Mouse (Mus musculus) induced T-regulatory cell, adult 2 months (primary cell): ENCODE results near the gene Myl10.
"Not testable (repeated sequence)": the region's sequence is repeated elsewhere in the genome, so short reads cannot be mapped to it uniquely, and the experiment has no call there.

Experiments
- DNase-seq: peaks from one replicate; pipeline ENCODE4 v3.0.0-alpha.2; 2012; ENCODE audit warnings: low read depth

The Myl10 gene

DNA sequence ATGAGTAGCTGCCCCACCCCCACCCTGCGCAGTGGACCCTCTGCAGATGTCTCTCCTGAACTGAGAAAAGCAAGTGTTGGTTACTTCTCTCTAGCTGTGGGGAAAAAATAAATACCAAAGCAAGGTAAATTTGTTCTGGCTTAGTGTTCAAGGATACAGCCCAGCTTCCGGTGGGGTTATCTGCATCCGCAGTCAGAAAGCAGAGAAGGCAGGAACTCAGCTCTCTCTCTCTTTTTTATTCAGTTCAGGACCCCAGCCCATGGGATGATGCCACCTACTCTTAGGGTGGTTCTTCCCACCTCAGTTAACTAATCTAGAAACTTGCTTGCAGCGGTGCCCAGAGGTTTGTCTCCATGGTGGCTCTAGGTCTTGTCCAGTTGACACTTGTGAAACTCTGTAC is at the start of gene Myl10:
TSS of gene Myl10 (plus strand) at position 363 of the 400 bp plus-strand sequence.
- no peak for DNase-seq

DNA sequence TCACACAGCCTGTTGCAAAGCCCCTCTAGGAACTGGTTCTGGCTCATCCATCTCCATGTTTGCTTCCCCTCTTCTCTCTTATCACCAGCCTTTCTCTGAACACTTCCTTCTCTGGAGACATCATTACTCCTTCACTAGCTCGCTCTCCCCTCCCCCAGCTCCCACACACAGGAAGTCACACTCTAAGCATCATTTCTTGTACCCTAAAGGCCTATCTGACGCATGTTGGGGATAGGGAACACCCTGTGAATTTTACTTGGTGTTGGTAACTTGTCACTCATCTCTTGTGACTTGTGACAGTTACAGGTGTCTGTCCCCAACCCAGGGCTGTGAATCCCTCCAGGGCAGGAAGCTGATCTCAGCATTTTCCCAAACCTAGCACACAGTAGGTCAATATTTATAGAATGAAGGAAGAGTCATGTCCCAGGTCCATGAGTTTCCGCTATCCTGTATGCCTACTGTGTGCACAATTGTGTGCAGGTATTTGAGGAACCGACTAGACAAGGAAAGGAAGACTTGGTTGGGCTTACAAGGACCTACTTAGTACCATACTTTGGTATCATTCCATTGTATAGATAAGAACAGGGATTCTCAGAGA is 46.1 kb upstream of the Myl10 start:
- peak; percentile 25 for DNase-seq

DNA sequence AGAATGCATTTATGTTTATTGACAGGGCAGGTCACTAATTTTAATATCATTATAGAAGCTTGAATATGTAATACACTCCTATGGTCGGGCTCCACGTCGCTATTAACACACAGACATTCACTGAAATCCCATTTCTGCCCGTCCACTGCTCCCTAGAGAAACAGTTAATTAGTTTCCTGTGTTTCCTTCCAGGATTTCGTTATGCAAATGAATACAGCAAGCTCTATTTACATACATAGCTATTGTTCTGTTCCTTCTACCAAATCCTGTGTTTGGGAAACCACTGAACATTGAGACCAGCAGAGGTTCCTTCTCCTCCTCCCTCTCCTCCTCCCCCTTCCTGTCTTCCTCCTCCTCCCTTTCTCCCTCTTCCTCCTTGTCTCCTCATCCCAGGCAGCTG is 43.9 kb upstream of the Myl10 start:
- DNase-seq = no peak

DNA sequence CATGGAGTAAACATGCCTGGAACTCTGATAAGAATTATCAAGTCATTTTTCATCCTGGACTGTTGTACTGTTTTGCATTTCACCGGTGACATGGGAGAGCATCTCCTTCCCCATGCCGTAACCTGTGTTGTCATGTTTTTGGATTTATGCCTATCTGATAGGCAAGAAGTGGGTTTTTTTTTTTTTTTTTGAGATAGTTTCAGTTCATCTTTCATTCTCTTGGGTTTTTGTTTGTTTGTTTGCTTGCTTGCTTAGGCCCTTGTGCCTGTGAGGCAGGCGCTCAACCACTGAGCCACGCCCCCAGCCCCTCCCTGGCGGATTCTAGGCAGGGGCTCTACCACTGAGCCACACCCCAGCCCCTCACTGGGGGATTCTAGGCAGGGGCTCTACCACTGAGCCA is 43.3 kb upstream of the Myl10 start:
- DNase-seq = no peak

DNA sequence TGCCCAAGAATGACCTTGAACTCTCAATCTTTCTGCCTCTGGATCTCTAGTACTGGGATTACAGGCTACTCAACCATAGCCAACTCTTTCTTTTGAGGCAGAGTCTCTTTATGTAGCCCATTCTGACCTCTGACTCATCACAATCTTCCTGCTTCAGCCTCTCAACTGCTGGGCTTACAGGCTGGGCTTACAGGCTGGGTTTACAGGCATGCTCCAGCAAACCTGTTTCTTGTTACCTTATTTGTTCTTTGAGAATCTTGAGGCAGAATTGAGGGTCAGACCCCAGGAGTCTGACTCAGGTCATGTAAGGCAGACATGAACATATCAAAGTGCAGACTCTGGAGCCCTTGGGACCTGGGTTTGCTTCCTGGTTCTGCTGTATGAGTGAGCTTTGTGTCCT is 38.5 kb upstream of the Myl10 start:
- DNase-seq = no peak

DNA sequence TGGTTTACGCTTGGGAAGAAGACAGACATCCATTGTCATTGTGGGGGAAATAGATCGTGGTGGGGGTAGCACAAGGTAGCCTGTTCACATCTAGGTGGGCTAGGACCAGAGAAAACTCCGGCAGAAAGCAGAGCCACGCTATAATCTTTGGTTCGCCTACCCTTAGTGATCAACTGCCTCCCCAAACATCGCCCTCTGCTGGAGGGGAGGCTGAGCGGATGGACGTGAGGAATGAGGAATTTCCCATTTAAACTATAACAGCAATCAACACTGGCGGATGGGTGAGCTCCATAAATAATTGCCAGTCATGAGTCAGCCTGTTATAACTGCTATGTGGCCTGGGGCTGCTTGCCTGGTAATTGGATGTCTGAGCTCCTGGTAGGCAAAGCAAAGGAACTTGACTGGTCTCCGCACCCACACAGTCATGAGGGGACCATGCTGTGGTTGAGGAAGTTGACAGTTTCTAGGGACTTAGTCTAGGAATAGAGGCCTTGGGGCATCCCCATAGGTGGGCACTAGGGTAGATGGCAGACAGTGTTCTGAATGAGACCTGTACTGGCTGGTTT is 36.0 kb upstream of the Myl10 start:
- peak; percentile 14 for DNase-seq

DNA sequence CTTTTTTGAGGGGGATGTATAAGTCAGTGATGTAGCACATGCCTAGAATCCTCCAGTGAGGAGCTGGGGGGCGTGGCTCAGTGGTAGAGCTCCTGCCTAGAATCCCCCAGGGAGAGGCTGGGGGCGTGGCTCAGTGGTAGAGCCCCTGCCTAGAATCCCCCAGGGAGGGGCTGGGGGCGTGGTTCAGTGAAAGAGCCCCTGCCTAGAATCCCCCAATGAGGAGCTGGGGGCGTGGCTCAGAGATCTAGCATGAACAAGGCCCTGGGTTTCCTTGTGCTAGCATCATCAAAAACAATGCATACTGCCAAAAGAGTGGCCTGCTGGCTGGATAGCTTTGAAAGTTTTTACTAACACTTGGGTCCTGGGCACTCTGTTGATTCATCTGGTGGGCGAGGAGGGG is 32.2 kb upstream of the Myl10 start:
- not testable (repeated sequence) for DNase-seq

DNA sequence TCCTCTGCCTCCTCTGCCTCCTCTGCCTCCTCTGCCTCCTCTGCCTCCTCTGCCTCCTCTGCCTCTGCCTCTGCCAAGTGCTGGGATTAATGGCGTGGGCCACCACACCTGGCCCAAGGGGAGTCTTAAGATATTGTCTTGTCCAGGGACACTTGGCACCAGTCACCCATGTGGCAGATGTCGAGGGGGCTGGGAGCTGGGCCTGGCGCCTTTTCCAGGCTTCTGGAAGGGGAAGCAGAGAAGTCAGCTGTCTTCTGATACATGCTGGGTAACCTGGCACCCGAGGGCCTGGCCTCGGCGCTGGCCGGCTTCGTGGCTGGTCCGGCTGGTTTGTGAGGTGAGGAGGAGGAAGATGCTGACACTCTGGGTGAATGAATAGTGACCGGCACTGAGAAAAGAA is 30.7 kb upstream of the Myl10 start:
- DNase-seq = no peak

DNA sequence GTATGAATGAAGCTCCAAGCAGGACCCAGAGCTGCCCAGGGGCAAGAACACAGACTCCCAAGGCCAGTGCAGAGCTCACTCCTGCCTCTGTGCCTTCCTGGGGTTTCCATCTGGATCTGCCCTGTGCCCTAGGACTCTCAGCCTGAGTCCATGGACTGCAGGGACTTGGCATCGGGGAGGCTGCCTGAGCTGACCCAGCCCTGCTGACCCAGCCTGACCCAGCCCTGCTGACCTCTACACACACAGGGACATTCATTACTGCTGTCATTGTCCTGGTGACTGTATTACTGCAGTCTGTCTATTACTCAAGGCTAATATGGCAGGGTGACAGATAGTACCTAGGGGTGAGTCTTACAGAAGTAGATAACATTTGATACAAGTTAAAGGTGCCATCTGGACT is 30.1 kb upstream of the Myl10 start:
- no peak for DNase-seq

DNA sequence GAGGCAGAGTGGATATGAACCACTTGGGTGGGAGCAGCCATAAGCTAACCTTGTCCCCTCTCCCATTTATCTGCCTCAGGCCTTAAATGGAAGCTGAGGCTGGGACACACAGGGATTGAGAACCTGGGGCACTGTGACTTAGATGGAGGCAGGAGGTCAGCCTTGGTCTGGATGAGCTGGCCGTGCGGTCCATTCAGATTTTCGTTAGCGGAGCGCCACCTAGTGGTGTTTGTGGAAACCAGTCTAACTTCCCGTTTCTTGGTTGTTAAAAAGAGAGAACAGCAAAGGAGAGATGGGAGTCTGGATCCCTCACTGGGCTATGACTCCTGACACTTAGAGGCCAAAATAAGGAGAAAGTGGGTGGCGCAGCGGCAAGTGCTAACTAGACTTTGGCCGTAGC is 28.4 kb upstream of the Myl10 start:
- DNase-seq = peak; percentile 70

DNA sequence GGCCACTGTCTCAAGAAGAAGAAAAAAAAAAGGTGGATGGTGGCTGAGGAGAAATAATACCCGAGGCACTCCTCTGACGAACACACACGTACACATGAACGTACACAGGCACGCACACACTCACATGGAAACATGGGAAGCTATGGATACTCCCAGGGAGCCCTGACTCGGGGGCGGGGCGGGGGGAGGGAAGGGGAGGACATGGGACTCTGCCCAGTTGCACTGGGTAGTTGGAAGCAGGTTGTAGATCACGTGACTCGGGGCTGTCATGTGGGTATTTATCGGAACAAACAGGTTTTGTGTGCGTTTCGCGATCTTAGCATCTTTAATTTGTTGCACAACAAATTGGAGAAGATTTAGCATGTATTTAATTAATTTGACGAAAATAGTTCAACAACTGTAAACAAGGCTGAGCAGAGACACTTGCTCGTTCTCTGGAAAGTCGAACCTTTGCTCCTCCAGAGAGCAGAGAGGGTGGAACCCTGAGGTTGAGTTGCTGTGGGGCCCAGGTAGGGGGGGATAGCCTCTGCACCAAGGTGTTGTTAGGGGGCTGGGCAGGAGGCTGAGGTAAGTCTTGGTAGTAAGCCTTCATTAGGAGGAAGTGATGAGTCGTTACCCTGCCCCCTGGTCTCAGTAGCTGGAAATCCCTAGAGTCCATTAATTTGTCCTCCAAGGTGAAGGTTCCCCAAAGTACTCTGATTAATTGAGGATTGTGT is 16.5 kb upstream of the Myl10 start:
- no peak for DNase-seq

DNA sequence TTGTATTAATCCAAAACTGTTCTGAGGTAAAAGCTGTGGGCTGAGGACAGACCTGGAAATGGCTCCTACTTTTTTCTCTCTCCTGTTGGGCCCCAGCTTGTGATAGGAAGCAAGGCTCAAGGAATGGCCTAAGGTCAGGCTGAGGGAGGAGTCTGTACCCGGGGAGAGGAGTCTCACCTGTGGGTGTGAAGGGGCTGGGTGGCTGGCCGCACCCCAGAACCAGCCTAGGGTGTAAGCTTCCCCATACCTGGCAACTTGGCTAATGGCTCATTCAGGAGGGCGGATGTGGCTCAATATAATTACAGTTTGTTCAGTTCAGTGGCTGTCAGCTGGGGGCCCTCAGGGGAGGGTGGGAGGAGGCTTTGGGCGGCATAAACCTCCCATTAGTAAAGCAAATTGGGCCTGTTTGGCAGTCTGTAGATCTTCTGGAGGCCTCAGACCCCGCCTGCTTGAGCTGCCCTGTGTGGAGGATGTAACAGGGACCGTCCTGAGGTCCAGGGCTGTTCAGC is 14.1 kb upstream of the Myl10 start:
- no peak for DNase-seq

DNA sequence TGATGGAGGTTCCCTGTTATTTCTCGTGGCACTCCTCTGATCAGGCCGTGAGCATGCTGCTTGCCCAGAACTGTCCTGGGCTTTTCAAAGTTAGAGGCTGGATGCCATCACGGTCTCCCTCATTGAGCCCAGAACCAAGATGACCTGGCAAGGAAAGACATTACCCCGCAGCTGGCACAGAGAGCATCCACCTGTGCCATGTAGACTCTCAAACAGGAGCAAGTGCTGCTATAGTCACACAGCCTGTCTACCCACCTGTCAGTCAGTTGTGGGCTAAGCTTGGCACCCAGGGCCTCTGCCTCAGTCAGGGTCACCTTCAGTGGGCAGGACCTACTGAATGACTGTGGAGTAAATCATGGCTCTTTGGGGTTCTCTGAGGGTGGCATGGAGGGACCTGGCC is 6.6 kb upstream of the Myl10 start:
- DNase-seq = no peak

DNA sequence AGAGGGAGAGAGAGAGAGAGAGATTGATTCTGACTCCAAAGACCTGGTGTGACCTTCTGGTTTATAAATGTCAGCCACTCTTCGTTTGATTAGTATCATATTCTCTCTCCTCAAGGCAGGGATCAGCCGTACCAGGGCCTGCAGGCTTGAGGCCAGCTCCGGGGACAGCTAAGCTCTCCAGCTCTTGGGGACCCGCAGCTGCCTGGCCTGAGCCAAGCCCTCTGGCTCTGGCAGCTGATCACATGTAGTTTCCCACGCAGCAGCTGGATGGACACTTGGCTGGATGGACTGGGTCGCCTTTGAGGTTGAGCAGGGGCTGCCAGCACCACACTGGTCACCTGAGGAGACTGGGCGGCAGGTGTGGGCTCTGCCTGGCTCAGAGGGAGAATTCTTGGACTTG is 5.4 kb upstream of the Myl10 start:
- DNase-seq = no peak

DNA sequence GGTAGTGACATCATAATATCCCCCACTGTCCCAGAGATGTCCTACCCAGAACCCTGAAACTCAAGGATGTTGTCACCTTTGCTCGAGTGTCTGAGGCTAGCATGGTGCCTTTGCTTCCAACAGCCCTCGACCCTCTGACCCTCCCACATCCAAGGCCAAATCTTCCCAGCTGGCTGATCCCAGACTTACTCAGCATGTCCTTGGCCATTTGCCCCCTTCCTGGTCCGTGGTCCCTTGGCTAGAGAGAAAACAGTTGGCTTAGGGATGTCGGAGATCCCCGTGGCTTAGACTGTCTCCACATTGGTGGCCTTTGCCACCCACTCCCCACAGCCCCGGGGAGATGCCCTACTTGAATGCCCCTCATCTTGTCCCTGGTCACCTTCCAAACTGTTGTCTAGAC is 4.1 kb upstream of the Myl10 start:
- DNase-seq = no peak

DNA sequence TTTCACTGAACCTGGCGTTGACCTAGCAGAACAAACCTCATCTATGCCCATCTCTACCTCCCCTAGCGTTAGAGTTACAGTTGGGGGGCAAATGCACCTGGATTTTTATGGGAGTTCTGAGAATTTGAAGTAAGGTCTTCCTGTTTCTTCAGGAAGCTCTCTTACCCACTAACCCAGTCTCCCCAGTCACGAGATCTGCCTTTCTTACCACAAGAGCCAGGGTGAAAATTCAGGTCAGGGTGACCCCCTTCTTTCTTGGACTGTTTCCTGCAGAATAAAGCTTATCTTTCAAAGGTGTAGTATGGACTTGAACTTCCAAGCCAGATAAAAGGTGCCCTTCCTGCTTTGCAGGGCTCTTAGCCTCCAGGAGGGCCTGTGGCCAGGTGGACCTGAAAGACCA is 1.8 kb upstream of the Myl10 start:
- no peak for DNase-seq

DNA sequence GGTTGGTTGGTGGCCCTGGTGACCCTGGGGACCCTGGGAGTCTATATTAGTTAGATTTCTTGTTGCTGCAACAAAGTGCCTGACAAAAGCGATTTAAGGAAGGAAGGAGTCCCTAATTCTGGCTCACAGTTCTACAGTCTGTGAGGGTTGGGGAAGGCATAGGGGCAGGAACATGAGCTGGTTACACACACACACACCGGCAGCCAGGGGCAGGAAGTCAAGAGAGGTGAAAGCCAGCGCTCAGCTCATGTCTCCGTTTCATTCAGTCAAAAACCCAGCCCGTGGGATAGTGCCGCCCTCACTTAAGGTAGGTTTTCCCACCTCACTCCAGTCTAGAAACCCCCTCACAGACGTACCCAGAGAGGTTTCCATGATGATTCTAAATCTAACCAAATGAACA is 472 bp downstream of the Myl10 start:
- no peak for DNase-seq

DNA sequence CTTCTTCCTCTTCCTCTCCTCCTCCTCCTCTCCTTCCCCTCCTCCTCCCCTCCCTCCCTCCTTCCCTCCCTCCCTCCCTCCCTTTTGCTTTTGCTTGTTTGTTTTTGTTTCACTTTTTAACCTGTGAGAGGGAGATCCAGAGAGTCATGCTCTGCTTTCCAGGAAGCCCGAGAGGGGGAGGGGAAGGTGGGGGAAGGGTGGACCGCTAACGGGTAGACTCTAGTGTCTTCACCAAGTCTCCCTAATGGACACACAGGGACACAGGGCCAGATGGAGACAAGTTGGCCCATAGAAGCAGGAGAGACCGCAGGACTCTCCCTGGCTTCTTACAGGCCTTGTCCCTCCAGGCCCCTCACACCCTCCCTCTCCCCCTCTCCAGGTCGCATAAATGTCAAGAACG is 2.0 kb downstream of the Myl10 start:
- no peak for DNase-seq

DNA sequence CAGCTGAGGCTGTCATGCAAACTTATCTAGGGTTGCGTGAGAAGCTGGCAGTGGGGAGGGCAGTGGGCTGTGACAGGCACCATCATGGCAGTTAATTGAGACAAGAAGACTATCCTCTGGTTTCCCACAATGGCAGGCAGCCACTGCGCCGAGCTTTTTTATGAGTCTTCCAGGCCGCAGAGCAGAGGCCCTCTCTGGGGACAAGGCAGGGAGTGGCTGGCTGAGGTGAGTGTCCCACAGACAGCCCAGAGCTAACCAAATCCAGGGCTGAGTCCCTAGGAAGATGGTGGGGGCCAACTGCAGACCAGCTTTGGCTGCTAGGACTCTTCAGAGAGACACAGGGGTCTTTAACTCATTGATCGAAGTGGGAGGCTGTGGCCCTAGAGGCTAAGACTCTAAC is 3.6 kb downstream of the Myl10 start:
- no peak for DNase-seq

DNA sequence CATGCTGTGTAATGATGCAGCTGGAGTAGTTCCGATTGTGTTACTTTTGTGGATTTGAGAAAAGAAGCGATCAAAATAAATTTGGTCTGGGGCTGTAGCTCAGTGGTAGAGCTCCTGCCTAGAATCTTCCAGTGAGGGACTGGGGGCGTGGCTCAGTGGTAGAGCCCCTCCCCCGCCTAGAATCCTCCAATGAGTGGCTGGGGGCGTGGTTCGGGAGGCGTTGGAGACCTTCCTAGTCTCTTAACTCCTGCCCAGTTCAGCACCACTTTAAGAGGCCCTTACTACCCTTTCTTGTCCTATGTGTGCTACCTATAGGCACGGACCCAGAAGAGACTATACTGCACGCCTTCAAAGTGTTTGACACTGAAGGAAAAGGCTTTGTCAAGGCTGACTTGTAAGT is 4.7 kb downstream of the Myl10 start:
- DNase-seq = no peak

DNA sequence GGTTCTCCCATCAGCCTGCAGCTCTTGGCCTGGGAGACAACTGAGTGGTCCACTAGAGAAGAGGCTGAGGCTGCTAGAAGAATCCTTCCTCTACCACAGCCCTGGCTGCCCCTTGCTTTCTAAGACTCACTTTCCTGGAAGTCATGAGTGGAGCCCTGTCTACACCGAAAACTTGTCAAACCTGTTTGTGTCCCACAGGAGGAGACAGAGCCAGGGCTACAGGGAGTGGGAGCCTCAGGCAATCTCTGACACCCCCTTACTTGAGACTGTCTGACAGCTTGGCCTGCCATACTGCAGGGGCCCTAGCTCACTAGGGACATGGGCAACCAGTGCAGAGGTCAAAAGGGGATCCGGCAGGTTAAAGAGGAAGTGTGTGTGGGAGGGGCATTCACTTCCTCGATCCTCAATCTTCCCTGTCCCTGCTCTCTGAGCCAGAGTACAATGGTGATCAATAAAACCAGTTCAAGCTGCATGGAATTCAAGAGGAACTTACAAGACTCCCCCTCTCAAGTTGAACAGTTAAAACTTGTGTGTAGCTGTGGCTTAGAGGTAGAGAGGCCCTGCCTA is 9.3 kb downstream of the Myl10 start:
- DNase-seq = no peak

DNA sequence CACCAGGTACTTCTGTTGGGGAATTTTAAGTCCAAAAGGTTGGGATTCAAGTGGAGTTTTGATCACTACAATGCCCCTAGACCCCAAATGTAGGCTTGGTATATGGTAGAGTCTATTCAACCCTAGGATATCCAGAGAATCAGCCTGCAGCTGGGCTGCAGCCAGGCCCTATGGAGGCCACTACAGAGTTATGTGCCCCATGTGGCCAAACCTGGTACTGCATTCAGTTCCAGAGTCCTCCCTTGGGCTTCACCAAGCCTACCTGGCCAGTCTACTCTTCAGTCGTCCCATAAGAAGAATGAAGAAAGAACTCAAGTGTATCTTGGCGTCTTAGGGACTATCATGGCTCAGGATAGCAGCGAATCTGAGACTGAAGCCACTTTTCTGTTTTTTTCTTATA is 10.8 kb downstream of the Myl10 start:
- peak; percentile 80 for DNase-seq

DNA sequence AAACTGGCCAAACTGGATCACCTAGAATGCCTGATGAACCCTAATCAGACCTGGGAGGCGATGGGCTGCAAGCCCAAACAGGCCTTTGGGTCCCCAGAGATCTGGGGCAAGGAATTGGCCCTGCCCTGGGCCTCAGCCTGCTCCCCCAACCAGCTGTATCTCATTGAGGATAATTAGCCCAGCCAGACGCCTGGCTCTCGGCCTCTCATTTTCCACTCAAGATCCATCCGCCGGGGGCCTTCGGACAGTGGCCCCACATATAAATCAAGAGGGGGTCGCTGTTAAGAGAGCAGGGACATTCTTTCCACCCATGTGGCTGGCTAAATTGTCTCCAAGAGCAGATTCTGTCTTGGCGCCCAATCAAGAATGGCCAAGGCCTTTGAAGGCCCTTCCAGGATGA is 11.2 kb downstream of the Myl10 start:
- no peak for DNase-seq
